Mouse (Mus musculus) layer of hippocampus, adult 18-20 months (tissue): ENCODE results near the gene Slc6a6. TPM values are rescaled to one million over a fixed set of nuclear protein-coding genes. Genes with fewer than 3 reads are reported as not detected.

Experiments
- DNase-seq, 2 experiments: peaks; one replicate each; pipeline ENCODE4 v3.0.0; 2022; ENCODE audit warnings: low spot score in 2 of 2
- total RNA-seq, 2 experiments: library from RNA; stranded (reverse); gene quantifications; 2 replicates each; pipeline ENCODE4 v1.2.3; 2021

The Slc6a6 gene
- total RNA-seq, 2 experiments from 2014 or later, result 115 to 116 TPM

GRCm38 (mm10) chr6:91700823-91701621 is 17.2 kb downstream of the Slc6a6 start:
- no peak for DNase-seq

- no peak for DNase-seq
These were observed 19.6 kb downstream of the Slc6a6 start for GRCm38 (mm10) chr6:91703459-91703858.

GRCm38 (mm10) chr6:91704446-91704845 is 20.6 kb downstream of the Slc6a6 start:
- DNase-seq, result no peak

GRCm38 (mm10) chr6:91705651-91706050 is 21.8 kb downstream of the Slc6a6 start:
- no peak for DNase-seq

- no peak for DNase-seq
These were observed 22.4 kb downstream of the Slc6a6 start for GRCm38 (mm10) chr6:91706072-91706776.

- no peak for DNase-seq
These were observed 23.5 kb downstream of the Slc6a6 start for GRCm38 (mm10) chr6:91707276-91707885.

- peak in 1 of 2 experiments; percentile 49 for DNase-seq
These were observed 24.2 kb downstream of the Slc6a6 start for GRCm38 (mm10) chr6:91707886-91708564.

GRCm38 (mm10) chr6:91708919-91709318 is 25.1 kb downstream of the Slc6a6 start:
- no peak for DNase-seq

GRCm38 (mm10) chr6:91710345-91710930 is 26.6 kb downstream of the Slc6a6 start:
- no peak for DNase-seq

- DNase-seq, result no peak
These were observed 28.4 kb downstream of the Slc6a6 start for GRCm38 (mm10) chr6:91712097-91712854.

- peak in 1 of 2 experiments; percentile 51 for DNase-seq
These were observed 29.0 kb downstream of the Slc6a6 start for GRCm38 (mm10) chr6:91712855-91713331.

- DNase-seq, result no peak
These were observed 29.6 kb downstream of the Slc6a6 start for GRCm38 (mm10) chr6:91713370-91713896.

- no peak for DNase-seq
These were observed 31.2 kb downstream of the Slc6a6 start for GRCm38 (mm10) chr6:91715023-91715422.

- DNase-seq, result no peak
These were observed 32.3 kb downstream of the Slc6a6 start for GRCm38 (mm10) chr6:91715988-91716810.

- DNase-seq, result no peak
These were observed 34.2 kb downstream of the Slc6a6 start for GRCm38 (mm10) chr6:91718067-91718466.

GRCm38 (mm10) chr6:91718603-91719002 is 34.8 kb downstream of the Slc6a6 start:
- peak in 1 of 2 experiments; percentile 40 for DNase-seq

GRCm38 (mm10) chr6:91719042-91719747 is 35.3 kb downstream of the Slc6a6 start:
- peak; percentile 43 to 70 for DNase-seq

GRCm38 (mm10) chr6:91719865-91720533 is 36.1 kb downstream of the Slc6a6 start:
- DNase-seq, result peak; percentile 33 to 52
